Mouse (Mus musculus): Measurements from ENCODE around the gene Cyth1. TPM values are rescaled to one million over a fixed set of nuclear protein-coding genes. Genes with fewer than 3 reads are reported as not detected.
A peak's percentile ranks its signal among the peaks of the same experiment; 100 is the strongest.

The Cyth1 gene
- polyA plus RNA-seq, 1 experiment from 2014 or later = 23.0 TPM

DNA sequence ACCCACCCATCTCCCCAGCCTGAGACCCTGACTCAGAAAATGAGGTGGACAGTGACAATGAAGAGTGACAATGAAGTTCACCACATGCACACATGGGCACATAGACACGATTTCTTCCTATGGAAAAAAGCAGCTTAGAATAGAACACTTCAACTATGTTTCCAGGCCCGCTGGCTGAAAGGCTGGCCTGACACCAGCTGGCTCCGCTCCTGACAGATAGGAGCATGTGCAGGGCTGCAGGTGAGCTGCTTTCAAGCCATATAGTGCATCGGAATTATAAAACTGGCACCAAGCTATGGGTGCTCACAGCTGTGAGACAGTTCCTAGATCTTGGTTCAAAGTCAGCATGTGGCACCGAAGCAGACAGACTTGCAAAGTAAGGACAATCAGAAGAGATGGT is 78.1 kb downstream of the Cyth1 start:
- Histone ChIP-seq H3K9me3 (no peaks in the 10 kb centered on the region), H3K27ac (no peak overlapping the region), H3K36me3 (peaks cover 56% of the 10 kb centered on the region), H3K4me3 (no peak overlapping the region), H3K27me3 (ENCODE audit: insufficient read depth, poor library complexity, severe bottlenecking) (no peaks in the 10 kb centered on the region), H3K4me1 (replicated peaks) (peaks cover 17% of the 10 kb centered on the region)
- no peak for DNase-seq (ENCODE audit: low spot score)
- 90% methylated on average over 5 of the region's 5 CpGs for WGBS

GRCm38 (mm10) chr11:118168714-118169113 is 79.7 kb downstream of the Cyth1 start:
- no peak for DNase-seq (ENCODE audit: low spot score)
- 73% methylated on average over 9 of the region's 9 CpGs for WGBS
- Histone ChIP-seq H3K27me3 (ENCODE audit: insufficient read depth, poor library complexity, severe bottlenecking) (no peaks in the 10 kb centered on the region), H3K36me3 (peaks cover 67% of the 10 kb centered on the region), H3K27ac (no peak overlapping the region), H3K4me1 (replicated peaks) (peaks cover 20% of the 10 kb centered on the region), H3K9me3 (no peaks in the 10 kb centered on the region), H3K4me3 (no peak overlapping the region)

DNA sequence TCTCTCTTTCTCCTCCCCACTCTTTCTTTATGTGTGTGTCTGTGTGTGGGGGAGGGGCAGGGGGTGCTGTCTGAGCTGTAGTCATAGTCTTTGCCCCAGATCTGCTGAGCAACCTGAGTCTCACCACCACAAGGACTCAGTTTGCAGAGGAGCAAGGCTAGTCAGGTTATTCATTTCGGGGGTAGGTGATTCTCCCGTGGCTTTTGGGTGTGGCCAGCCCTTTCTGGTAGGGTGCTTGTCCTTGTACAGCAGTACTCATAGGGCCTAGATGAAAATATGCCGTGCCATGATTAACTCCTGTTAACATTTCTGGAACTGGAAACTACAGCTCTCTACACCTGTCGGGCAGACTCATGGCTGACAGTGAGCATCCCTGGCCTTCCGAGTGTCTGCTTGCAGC is 81.8 kb downstream of the Cyth1 start:
- H3K27me3 ChIP-seq (ENCODE audit: insufficient read depth, poor library complexity, severe bottlenecking) = no peaks in the 10 kb centered on the region
- no peak overlapping the region for H3K27ac ChIP-seq
- H3K9me3 ChIP-seq = no peaks in the 10 kb centered on the region
- H3K36me3 ChIP-seq = peaks cover 67% of the 10 kb centered on the region
- no peak for DNase-seq (ENCODE audit: low spot score)
- no peak overlapping the region for H3K4me3 ChIP-seq
- WGBS = 89% methylated on average over 5 of the region's 5 CpGs
- peaks cover 18% of the 10 kb centered on the region for H3K4me1 ChIP-seq (replicated peaks)

- WGBS = 36% methylated on average over 11 of the region's 11 CpGs
- Histone ChIP-seq H3K4me3 (no peak overlapping the region), H3K4me1 (replicated peaks) (peaks cover 22% of the 10 kb centered on the region), H3K27ac (peak overlapping the region; percentile 41; the same call in 1 of the 2 replicates), H3K36me3 (peaks cover 65% of the 10 kb centered on the region), H3K9me3 (no peaks in the 10 kb centered on the region), H3K27me3 (ENCODE audit: insufficient read depth, poor library complexity, severe bottlenecking) (no peaks in the 10 kb centered on the region)
- DNase-seq (ENCODE audit: low spot score) = no peak
Measured at GRCm38 (mm10) chr11:118165681-118166080, 82.7 kb downstream of the Cyth1 start.

DNA sequence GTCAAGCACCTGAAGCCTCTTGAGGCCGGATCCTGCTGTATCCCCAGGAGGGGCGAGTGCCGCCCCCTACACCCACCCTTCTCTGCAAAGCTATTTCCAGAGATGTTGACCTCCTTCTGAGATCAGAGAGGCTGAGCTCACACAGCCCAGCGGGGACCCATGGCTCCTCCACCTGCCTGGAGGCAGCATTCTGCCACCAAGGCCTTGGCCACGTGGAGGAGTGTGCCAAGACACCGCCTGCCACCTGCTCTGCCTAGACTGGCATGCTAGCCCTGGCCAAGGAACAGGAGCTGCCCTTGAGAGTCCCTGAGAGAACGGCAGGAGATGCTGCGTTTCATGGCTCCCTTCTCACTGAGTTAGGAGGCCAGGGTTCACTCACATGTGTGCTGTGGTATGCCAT is 83.8 kb downstream of the Cyth1 start:
- H3K36me3 ChIP-seq = peaks cover 57% of the 10 kb centered on the region
- WGBS = 70% methylated on average over 8 of the region's 8 CpGs
- H3K4me3 ChIP-seq = no peak overlapping the region
- no peak for DNase-seq (ENCODE audit: low spot score)
- H3K27me3 ChIP-seq (ENCODE audit: insufficient read depth, poor library complexity, severe bottlenecking) = no peaks in the 10 kb centered on the region
- no peak overlapping the region for H3K27ac ChIP-seq
- H3K4me1 ChIP-seq (replicated peaks) = peaks cover 22% of the 10 kb centered on the region
- H3K9me3 ChIP-seq = no peaks in the 10 kb centered on the region

- DNase-seq (ENCODE audit: low spot score) = no peak
- Histone ChIP-seq H3K4me3 (no peak overlapping the region), H3K9me3 (no peaks in the 10 kb centered on the region), H3K27me3 (ENCODE audit: insufficient read depth, poor library complexity, severe bottlenecking) (no peaks in the 10 kb centered on the region), H3K36me3 (peaks cover 40% of the 10 kb centered on the region), H3K4me1 (replicated peaks) (peaks cover 22% of the 10 kb centered on the region), H3K27ac (no peak overlapping the region)
- 53% methylated on average over 10 of the region's 10 CpGs for WGBS
Measured at GRCm38 (mm10) chr11:118162245-118162644, 86.1 kb downstream of the Cyth1 start.

GRCm38 (mm10) chr11:118161240-118161639 is 87.2 kb downstream of the Cyth1 start:
- DNase-seq (ENCODE audit: low spot score) = no peak
- Histone ChIP-seq H3K27me3 (ENCODE audit: insufficient read depth, poor library complexity, severe bottlenecking) (no peaks in the 10 kb centered on the region), H3K36me3 (peaks cover 30% of the 10 kb centered on the region), H3K4me1 (replicated peaks) (peaks cover 22% of the 10 kb centered on the region), H3K9me3 (no peaks in the 10 kb centered on the region), H3K4me3 (no peak overlapping the region), H3K27ac (peak overlapping the region; percentile 54)
- 84% methylated on average over 6 of the region's 6 CpGs for WGBS

DNA sequence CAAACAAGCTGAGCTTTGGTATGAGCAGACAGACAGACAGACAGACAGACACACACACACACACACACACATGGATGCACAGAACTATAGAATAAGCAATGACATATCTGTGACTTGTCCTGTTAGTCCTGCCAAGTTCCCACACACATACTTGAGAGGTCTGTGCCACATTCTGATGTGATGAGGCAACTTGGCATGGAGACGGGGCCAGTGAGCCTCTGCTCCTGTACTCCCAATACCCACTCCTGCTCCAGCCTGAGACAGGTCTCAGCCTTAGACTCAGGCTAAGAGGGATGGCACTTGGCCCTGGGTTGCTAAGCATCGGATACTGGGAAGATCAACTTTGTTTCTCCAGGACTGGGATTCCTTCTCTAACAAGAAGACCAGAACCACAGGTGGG is 87.6 kb downstream of the Cyth1 start:
- no peaks in the 10 kb centered on the region for H3K27me3 ChIP-seq (ENCODE audit: insufficient read depth, poor library complexity, severe bottlenecking)
- H3K27ac ChIP-seq = peak overlapping the region; percentile 54
- H3K4me1 ChIP-seq (replicated peaks) = peaks cover 18% of the 10 kb centered on the region
- no peak overlapping the region for H3K4me3 ChIP-seq
- peaks cover 25% of the 10 kb centered on the region for H3K36me3 ChIP-seq
- H3K9me3 ChIP-seq = peaks cover 3% of the 10 kb centered on the region; the same call in 1 of the 2 replicates
- no peak for DNase-seq (ENCODE audit: low spot score)
- 83% methylated on average over 2 of the region's 2 CpGs for WGBS

GRCm38 (mm10) chr11:118158753-118159152 is 89.6 kb downstream of the Cyth1 start:
- WGBS = 80% methylated on average over 4 of the region's 4 CpGs
- Histone ChIP-seq H3K36me3 (peaks cover 7% of the 10 kb centered on the region), H3K9me3 (peaks cover 3% of the 10 kb centered on the region; the same call in 1 of the 2 replicates), H3K4me1 (replicated peaks) (peaks cover 11% of the 10 kb centered on the region), H3K27ac (no peak overlapping the region), H3K27me3 (ENCODE audit: insufficient read depth, poor library complexity, severe bottlenecking) (no peaks in the 10 kb centered on the region), H3K4me3 (no peak overlapping the region)
- DNase-seq (ENCODE audit: low spot score) = no peak

GRCm38 (mm10) chr11:118156480-118157060 is 91.8 kb downstream of the Cyth1 start:
- no peaks in the 10 kb centered on the region for H3K27me3 ChIP-seq (ENCODE audit: insufficient read depth, poor library complexity, severe bottlenecking)
- no peaks in the 10 kb centered on the region for H3K36me3 ChIP-seq
- peaks cover 6% of the 10 kb centered on the region; the same call in 1 of the 2 replicates for H3K9me3 ChIP-seq
- no peak overlapping the region for H3K4me3 ChIP-seq
- no peak overlapping the region for H3K27ac ChIP-seq
- DNase-seq (ENCODE audit: low spot score) = no peak
- H3K4me1 ChIP-seq (replicated peaks) = peaks cover 4% of the 10 kb centered on the region
- 75% methylated on average over 8 of the region's 8 CpGs for WGBS

GRCm38 (mm10) chr11:118152964-118153363 is 95.4 kb downstream of the Cyth1 start:
- 86% methylated on average over 4 of the region's 4 CpGs for WGBS
- H3K36me3 ChIP-seq = no peaks in the 10 kb centered on the region
- no peaks in the 10 kb centered on the region for H3K4me1 ChIP-seq (replicated peaks)

DNA sequence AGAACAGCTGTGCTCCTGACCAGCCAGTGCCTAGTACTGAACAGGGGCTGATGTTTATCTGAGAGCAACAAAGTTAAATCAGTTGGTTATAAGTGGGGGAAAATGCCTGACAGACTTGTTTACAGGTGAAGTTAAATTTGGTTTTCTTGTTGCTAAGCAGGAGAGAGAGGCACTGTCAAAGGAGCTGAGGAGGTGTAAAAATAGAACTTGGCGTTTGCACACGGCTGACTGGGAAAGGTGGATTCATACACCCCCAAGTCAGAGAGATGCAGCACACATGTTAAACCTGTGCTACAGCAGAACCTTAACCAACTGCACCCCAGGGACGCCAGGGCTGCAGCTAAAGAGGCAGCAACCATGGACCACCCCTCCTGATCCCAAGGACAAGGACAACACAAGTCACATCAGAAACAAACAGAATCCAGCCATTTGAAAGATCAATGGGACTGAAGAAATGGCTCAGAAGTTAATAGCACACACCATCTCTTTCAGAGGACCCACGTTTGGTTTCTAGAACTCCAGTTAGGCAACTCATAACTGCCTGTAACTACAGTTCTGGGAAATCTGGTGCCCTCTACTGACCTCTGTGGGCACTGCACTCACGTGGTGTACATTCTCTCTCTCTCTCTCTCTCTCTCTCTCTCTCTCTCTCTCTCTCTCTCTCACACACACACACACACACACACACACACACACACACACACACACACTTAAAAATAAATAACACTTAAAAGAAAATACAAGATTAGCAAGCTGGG is 96.8 kb downstream of the Cyth1 start:
- no peaks in the 10 kb centered on the region for H3K4me1 ChIP-seq (replicated peaks)
- DNase-seq (ENCODE audit: low spot score) = no peak
- H3K4me3 ChIP-seq = no peak overlapping the region
- peaks cover 13% of the 10 kb centered on the region; the same call in 1 of the 2 replicates for H3K9me3 ChIP-seq
- no peaks in the 10 kb centered on the region for H3K27me3 ChIP-seq (ENCODE audit: insufficient read depth, poor library complexity, severe bottlenecking)
- no peak overlapping the region for H3K27ac ChIP-seq
- H3K36me3 ChIP-seq = no peaks in the 10 kb centered on the region
- WGBS = 92% methylated on average over 5 of the region's 5 CpGs

More at GRCm38 (mm10) chr11:118152964-118153363, 95.4 kb downstream of the Cyth1 start:
- H3K4me3 ChIP-seq = no peak overlapping the region
- H3K27ac ChIP-seq = no peak overlapping the region
- DNase-seq (ENCODE audit: low spot score) = no peak
- H3K27me3 ChIP-seq (ENCODE audit: insufficient read depth, poor library complexity, severe bottlenecking) = no peaks in the 10 kb centered on the region
- H3K9me3 ChIP-seq = peaks cover 13% of the 10 kb centered on the region; the same call in 1 of the 2 replicates

DNA sequence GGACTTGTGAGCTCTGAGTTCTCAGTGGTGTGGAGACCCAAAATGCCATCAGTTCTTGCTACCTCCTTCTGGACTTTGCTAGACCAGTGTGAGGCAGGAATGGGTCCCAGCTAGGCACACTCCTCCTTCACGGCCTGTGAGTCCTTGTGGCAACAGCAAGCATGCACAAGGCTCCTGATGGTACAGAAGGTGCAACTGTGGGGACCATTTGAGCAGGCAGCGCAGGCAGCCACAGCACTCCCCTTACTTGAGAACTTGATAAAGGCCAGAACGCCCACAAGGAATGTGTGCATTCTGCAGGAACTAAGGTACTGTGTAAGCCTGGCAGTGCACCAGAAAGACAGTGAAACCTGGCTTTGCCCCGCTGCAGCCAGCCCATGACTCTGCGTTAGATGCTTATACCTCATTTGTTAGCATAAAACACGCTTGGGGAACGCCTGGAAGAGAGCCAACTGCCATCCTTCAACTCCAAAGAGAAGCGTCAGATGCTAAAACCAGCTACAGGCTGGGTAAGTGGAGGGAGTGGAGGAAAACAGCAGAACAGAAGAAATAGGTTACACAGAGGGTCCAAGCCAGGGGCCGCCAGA is 98.2 kb downstream of the Cyth1 start:
- Histone ChIP-seq H3K36me3 (no peaks in the 10 kb centered on the region), H3K27me3 (ENCODE audit: insufficient read depth, poor library complexity, severe bottlenecking) (no peaks in the 10 kb centered on the region), H3K4me3 (no peak overlapping the region), H3K27ac (no peak overlapping the region), H3K9me3 (peaks cover 9% of the 10 kb centered on the region; the same call in 1 of the 2 replicates), H3K4me1 (replicated peaks) (peaks cover 5% of the 10 kb centered on the region; the same call in 1 of the 2 replicates)
- DNase-seq (ENCODE audit: low spot score) = no peak
- 92% methylated on average over 9 of the region's 9 CpGs for whole genome bisulfite sequencing
